Mouse (Mus musculus) T-helper 1 cell (primary cell): ENCODE results near the gene Sorbs1.

Experiments
- in situ Hi-C: fragments of 300-600 bp; cut with MboI, MseI; formaldehyde crosslinking; loops from one replicate; pipeline ENCODE4 v1.15.1; 2025; ENCODE audit warnings: high pct_unique_total_duplicates

Gene Sorbs1

GRCm38 (mm10) chr19:40305456-40305855 lies 208.1 kb downstream of the Sorbs1 start:
- in situ Hi-C loops: no loop called here

GRCm38 (mm10) chr19:40302916-40303315 lies 210.7 kb downstream of the Sorbs1 start:
- in situ Hi-C loops: no loop called here

GRCm38 (mm10) chr19:40302477-40302876 lies 211.1 kb downstream of the Sorbs1 start:
- in situ Hi-C loops: no loop called here

- in situ Hi-C loops: no loop called here
Observed at GRCm38 (mm10) chr19:40299983-40300759, 213.4 kb downstream of the Sorbs1 start.

- in situ Hi-C loops: no loop called here
Observed at GRCm38 (mm10) chr19:40299182-40299581, 214.4 kb downstream of the Sorbs1 start.

- in situ Hi-C loops: no loop called here
Observed at GRCm38 (mm10) chr19:40298574-40298973, 215.0 kb downstream of the Sorbs1 start.

- in situ Hi-C loops: no loop called here
Observed at GRCm38 (mm10) chr19:40297798-40298144, 215.8 kb downstream of the Sorbs1 start.

- in situ Hi-C loops: no loop called here
Observed at GRCm38 (mm10) chr19:40297078-40297797, 216.3 kb downstream of the Sorbs1 start.

GRCm38 (mm10) chr19:40294231-40294630 lies 219.3 kb downstream of the Sorbs1 start:
- in situ Hi-C loops: no loop called here

- in situ Hi-C loops: no loop called here
Observed at GRCm38 (mm10) chr19:40293791-40294190, 219.8 kb downstream of the Sorbs1 start.

GRCm38 (mm10) chr19:40290099-40290724 lies 223.4 kb downstream of the Sorbs1 start:
- in situ Hi-C loops: no loop called here

GRCm38 (mm10) chr19:40288415-40288814 lies 225.2 kb downstream of the Sorbs1 start:
- in situ Hi-C loops: no loop called here

- in situ Hi-C loops: no loop called here
Observed at GRCm38 (mm10) chr19:40284704-40285103, 228.9 kb downstream of the Sorbs1 start.

- in situ Hi-C loops: no loop called here
Observed at GRCm38 (mm10) chr19:40283415-40283814, 230.2 kb downstream of the Sorbs1 start.

- in situ Hi-C loops: no loop called here
Observed at GRCm38 (mm10) chr19:40278372-40279023, 235.1 kb downstream of the Sorbs1 start.

- in situ Hi-C loops: no loop called here
Observed at GRCm38 (mm10) chr19:40277494-40277893, 236.1 kb downstream of the Sorbs1 start.

- in situ Hi-C loops: no loop called here
Observed at GRCm38 (mm10) chr19:40275401-40276188, 238.0 kb downstream of the Sorbs1 start.

- in situ Hi-C loops: no loop called here
Observed at GRCm38 (mm10) chr19:40272674-40273073, 240.9 kb downstream of the Sorbs1 start.

- in situ Hi-C loops: no loop called here
Observed at GRCm38 (mm10) chr19:40271308-40271892, 242.2 kb downstream of the Sorbs1 start, which contains the start of gene Pdlim1. Pdlim1 (minus strand) TSS chr19:40271842.

GRCm38 (mm10) chr19:40270351-40271307 lies 242.9 kb downstream of the Sorbs1 start:
- in situ Hi-C loops: no loop called here
